Mouse (Mus musculus) lung, adult 18-20 months (tissue): ENCODE results near the gene Ttc6.

ENCODE experiments used
- DNase-seq, 2 experiments: peaks; one replicate each; pipeline ENCODE4 v3.0.0; 2022; ENCODE audit warnings: mixed read lengths in 2 of 2

Gene Ttc6

GRCm38 (mm10) chr12:57545371-57546241, 18.3 kb upstream of the Ttc6 start:
- DNase-seq = peak; percentile 77 to 81

GRCm38 (mm10) chr12:57546415-57547201, 17.3 kb upstream of the Ttc6 start, which contains the start of gene Foxa1:
TSS of gene Foxa1 (minus strand) at chr12:57546916.
- peak; percentile 54 to 67 for DNase-seq

- DNase-seq = no peak
These were observed 16.0 kb upstream of the Ttc6 start for GRCm38 (mm10) chr12:57547890-57548289.

GRCm38 (mm10) chr12:57548352-57548980, 15.4 kb upstream of the Ttc6 start:
- peak; percentile 59 to 71 for DNase-seq

- no peak for DNase-seq
These were observed 14.8 kb upstream of the Ttc6 start for GRCm38 (mm10) chr12:57548981-57549666.

GRCm38 (mm10) chr12:57549667-57550160, 14.2 kb upstream of the Ttc6 start:
- DNase-seq = no peak

GRCm38 (mm10) chr12:57550181-57550808, 13.6 kb upstream of the Ttc6 start:
- no peak for DNase-seq

GRCm38 (mm10) chr12:57550881-57551280, 13.0 kb upstream of the Ttc6 start:
- no peak for DNase-seq

- DNase-seq = no peak
These were observed 11.6 kb upstream of the Ttc6 start for GRCm38 (mm10) chr12:57552286-57552685.

GRCm38 (mm10) chr12:57554091-57554490, 9.8 kb upstream of the Ttc6 start:
- no peak for DNase-seq

- no peak for DNase-seq
These were observed 7.9 kb downstream of the Ttc6 start for GRCm38 (mm10) chr12:57571773-57572172.

GRCm38 (mm10) chr12:57572415-57572814, 8.5 kb downstream of the Ttc6 start:
- DNase-seq = no peak

- DNase-seq = peak; percentile 34 to 44
These were observed 12.2 kb downstream of the Ttc6 start for GRCm38 (mm10) chr12:57575931-57576628.

GRCm38 (mm10) chr12:57607624-57608023, 43.7 kb downstream of the Ttc6 start:
- peak; percentile 27 to 32 for DNase-seq

- DNase-seq = no peak
These were observed 51.2 kb downstream of the Ttc6 start for GRCm38 (mm10) chr12:57615137-57615536.

- DNase-seq = no peak
These were observed 58.1 kb downstream of the Ttc6 start for GRCm38 (mm10) chr12:57622030-57622429.

- DNase-seq = no peak
These were observed 59.4 kb downstream of the Ttc6 start for GRCm38 (mm10) chr12:57623264-57623663.

GRCm38 (mm10) chr12:57624011-57624608, 60.2 kb downstream of the Ttc6 start:
- no peak for DNase-seq

- no peak for DNase-seq
These were observed 86.1 kb downstream of the Ttc6 start for GRCm38 (mm10) chr12:57650011-57650410.

GRCm38 (mm10) chr12:57650677-57651076, 86.8 kb downstream of the Ttc6 start:
- DNase-seq = peak in 1 of 2 experiments; percentile 2
